ENCODE assay signal across 8 mouse cellular contexts in genomic region chr7:142663931-142664421, GRCm38 (mm10). TPM values are rescaled to one million over a fixed set of nuclear protein-coding genes. Genes with fewer than 3 reads are reported as not detected.
A peak's percentile ranks its signal among the peaks of the same experiment; 100 is the strongest.
DNase-seq lines count a peak whose midpoint lies in the region; ATAC-seq and TF ChIP-seq lines count a peak whose summit lies in the region.

No protein-coding gene starts in this region.

- TF ChIP-seq CTCF in left cerebral cortex, adult 2 months (IDR thresholded peaks at IDR 0.05) = no peak

- H3K27me3 ChIP-seq in kidney, embryonic 15.5 days = peaks cover 78% of the 10 kb centered on the region
- H3K27me3 ChIP-seq in embryonic facial prominence, embryonic 12.5 days = peaks cover 69% of the 10 kb centered on the region
- H3K27me3 ChIP-seq in hindbrain, embryonic 13.5 days = peaks cover 88% of the 10 kb centered on the region
- H3K27me3 ChIP-seq in midbrain, embryonic 16.5 days (ENCODE audit: control insufficient read depth, insufficient read depth, low read depth, low read length) = peaks cover 60% of the 10 kb centered on the region

- WGBS in kidney, embryonic 15.5 days = 1% methylated on average over 53 of the region's 53 CpGs
- under 1% methylated on average over 52 of the region's 53 CpGs for WGBS in embryonic facial prominence, embryonic 12.5 days
- WGBS in hindbrain, embryonic 13.5 days = under 1% methylated on average over 53 of the region's 53 CpGs
- under 1% methylated on average over 51 of the region's 53 CpGs for WGBS in midbrain, embryonic 16.5 days

- peak overlapping the region; percentile 45 for H3K4me3 ChIP-seq in kidney, embryonic 15.5 days (replicated peaks)
- peak overlapping the region; percentile 36 for H3K4me3 ChIP-seq in embryonic facial prominence, embryonic 12.5 days
- peak overlapping the region; percentile 22 for H3K4me3 ChIP-seq in hindbrain, embryonic 13.5 days
- peak overlapping the region; percentile 16 for H3K4me3 ChIP-seq in midbrain, embryonic 16.5 days (ENCODE audit: low read depth, low read length)
- H3K4me3 ChIP-seq in left cerebral cortex, adult 2 months = no peak overlapping the region

- peak overlapping the region; percentile 78 for H3K4me2 ChIP-seq in kidney, embryonic 15.5 days
- H3K4me2 ChIP-seq in embryonic facial prominence, embryonic 12.5 days (replicated peaks) = peak overlapping the region; percentile 56
- H3K4me2 ChIP-seq in hindbrain, embryonic 13.5 days = peak overlapping the region; percentile 32
- peak overlapping the region; percentile 34; the same call in 1 of the 2 replicates for H3K4me2 ChIP-seq in midbrain, embryonic 16.5 days (ENCODE audit: low read length)

- H3K36me3 ChIP-seq in kidney, embryonic 15.5 days = peaks cover 14% of the 10 kb centered on the region
- H3K36me3 ChIP-seq in embryonic facial prominence, embryonic 12.5 days = peaks cover 23% of the 10 kb centered on the region
- no peaks in the 10 kb centered on the region for H3K36me3 ChIP-seq in hindbrain, embryonic 13.5 days
- H3K36me3 ChIP-seq in midbrain, embryonic 16.5 days (ENCODE audit: control insufficient read depth, insufficient read depth, low read length) = no peaks in the 10 kb centered on the region

- H3K27ac ChIP-seq in kidney, embryonic 15.5 days = peak overlapping the region; percentile 49; the same call in 1 of the 2 replicates
- peak overlapping the region; percentile 80; the same call in 1 of the 2 replicates for H3K27ac ChIP-seq in embryonic facial prominence, embryonic 12.5 days
- no peak overlapping the region for H3K27ac ChIP-seq in hindbrain, embryonic 13.5 days
- no peak overlapping the region for H3K27ac ChIP-seq in midbrain, embryonic 16.5 days (ENCODE audit: low read length)
- H3K27ac ChIP-seq in left cerebral cortex, adult 2 months = no peak overlapping the region

- peak overlapping the region; percentile 39 for H3K9ac ChIP-seq in kidney, embryonic 15.5 days
- H3K9ac ChIP-seq in embryonic facial prominence, embryonic 12.5 days = peak overlapping the region; percentile 63
- H3K9ac ChIP-seq in hindbrain, embryonic 13.5 days = peak overlapping the region; percentile 20; the same call in 1 of the 2 replicates
- no peak overlapping the region for H3K9ac ChIP-seq in midbrain, embryonic 16.5 days (ENCODE audit: low read depth, low read length)

- peaks cover 46% of the 10 kb centered on the region for H3K4me1 ChIP-seq in kidney, embryonic 15.5 days
- peaks cover 12% of the 10 kb centered on the region; the same call in 1 of the 2 replicates for H3K4me1 ChIP-seq in embryonic facial prominence, embryonic 12.5 days
- H3K4me1 ChIP-seq in hindbrain, embryonic 13.5 days (replicated peaks) = peaks cover 24% of the 10 kb centered on the region
- peaks cover 10% of the 10 kb centered on the region for H3K4me1 ChIP-seq in midbrain, embryonic 16.5 days (ENCODE audit: control insufficient read depth, insufficient read depth, low read length)

- H3K9me3 ChIP-seq in kidney, embryonic 15.5 days (replicated peaks) = 0 out of 2 replicates have a peak, but pooled peaks cover 3% of the 10 kb centered on the region
- H3K9me3 ChIP-seq in embryonic facial prominence, embryonic 12.5 days = peaks cover 6% of the 10 kb centered on the region; the same call in 1 of the 2 replicates
- no peaks in the 10 kb centered on the region for H3K9me3 ChIP-seq in hindbrain, embryonic 13.5 days
- H3K9me3 ChIP-seq in midbrain, embryonic 16.5 days (replicated peaks; ENCODE audit: control insufficient read depth, low read length, poor library complexity, severe bottlenecking) = no peaks in the 10 kb centered on the region

- no peak for ATAC-seq in kidney, embryonic 15.5 days (replicated peaks; ENCODE audit: low FRiP score)
- ATAC-seq in embryonic facial prominence, embryonic 12.5 days (ENCODE audit: insufficient number of reproducible peaks, insufficient read depth, low FRiP score, low TSS enrichment) = no peak
- no peak for ATAC-seq in hindbrain, embryonic 13.5 days (ENCODE audit: low FRiP score)
- no peak for ATAC-seq in midbrain, embryonic 16.5 days

- intact Hi-C loops in left cerebral cortex, postnatal 4 days (cut with DNase I) = no loop called here
- intact Hi-C loops in left cerebral cortex, adult 2 months (cut with DNase I) = no loop called here

- DNase-seq in kidney, postnatal 25 days = no peak
- no peak for DNase-seq in left cerebral cortex, postnatal 4 days
- no peak for DNase-seq in left cerebral cortex, adult 2 months (ENCODE audit: extremely low spot score in 1 of 2, low spot score in 2 of 2)
- DNase-seq in layer of hippocampus, adult 9-10 months (ENCODE audit: low spot score) = no peak

RNA-seq across cellular contexts. Expression of gene Igf2, which starts 2.6 kb away (rescaled TPM):
- polyA plus RNA-seq in kidney, embryonic 15.5 days (2015; fragmentation: Nextera tagmentation; extraction: Ambion mirVana) = 693 and 696 TPM in 2 replicates
- polyA plus RNA-seq in embryonic facial prominence, embryonic 12.5 days (2016; fragmentation: Nextera tagmentation; extraction: Ambion mirVana) = 701 and 722 TPM in 2 replicates
- polyA plus RNA-seq in hindbrain, embryonic 13.5 days (2015; fragmentation: Nextera tagmentation; extraction: Ambion mirVana) = 179 and 205 TPM in 2 replicates
- polyA plus RNA-seq in midbrain, embryonic 16.5 days (2015; fragmentation: Nextera tagmentation; extraction: Ambion mirVana) = 88.2 and 90.7 TPM in 2 replicates
- total RNA-seq in left cerebral cortex, postnatal 4 days (2021) = 100 to 1,000 TPM; 343 to 352 TPM
- 100 to 1,000 TPM in 1 of 2 experiments, 10 to 100 TPM in 1; 67.4 to 120 TPM for total RNA-seq in left cerebral cortex, adult 2 months (2021)

RNA-seq across cellular contexts. Expression of gene Gm49394, which starts 5.8 kb away (rescaled TPM):
- not detected in 2 replicates for polyA plus RNA-seq in kidney, embryonic 15.5 days (2015; fragmentation: Nextera tagmentation; extraction: Ambion mirVana)
- polyA plus RNA-seq in embryonic facial prominence, embryonic 12.5 days (2016; fragmentation: Nextera tagmentation; extraction: Ambion mirVana) = 0.04 TPM in 1 of 2 replicates, not detected in the other
- not detected in 2 replicates for polyA plus RNA-seq in hindbrain, embryonic 13.5 days (2015; fragmentation: Nextera tagmentation; extraction: Ambion mirVana)
- polyA plus RNA-seq in midbrain, embryonic 16.5 days (2015; fragmentation: Nextera tagmentation; extraction: Ambion mirVana) = not detected in 2 replicates
- total RNA-seq in left cerebral cortex, postnatal 4 days (2021) = under 1 TPM; 0.10 to 0.12 TPM
- under 1 TPM in 1 of 2 experiments, not detected in 1; 0.11 TPM for total RNA-seq in left cerebral cortex, adult 2 months (2021)

Comparison
In these comparisons a context has a peak if more than half of its experiments do, and no peak if none do; other contexts are left out.
1. H3K27ac ChIP-seq: peak in kidney, embryonic 15.5 days (single experiment) and embryonic facial prominence, embryonic 12.5 days (single experiment); none in hindbrain, embryonic 13.5 days (single experiment), midbrain, embryonic 16.5 days (single experiment) and left cerebral cortex, adult 2 months (single experiment).
2. Peak in every context shown above with its lines, with median percentiles within 50 percentile points of each other: H3K4me2 ChIP-seq.